Mouse (Mus musculus) stomach, embryonic 15.5 days (tissue): Measurements from ENCODE around the gene Nup153. TPM values are rescaled to one million over a fixed set of nuclear protein-coding genes. Genes with fewer than 3 reads are reported as not detected.

ENCODE experiments used
- ATAC-seq: fragments of 200-750 bp; cut with Nextera tagmentation; 2 replicates; pipeline ENCODE4 v1.8.0; 2017; ENCODE audit warnings: low read depth, moderate number of reproducible peaks, moderate TSS enrichment; ENCODE audit not compliant: insufficient read depth, low FRiP score
- H3K27ac ChIP-seq: fragments of 300-500 bp; sonication (generic); 2 replicates; pipeline ENCODE4 v1.5.1; 2015; ENCODE audit warnings: mild to moderate bottlenecking, inconsistent platforms
- H3K27me3 ChIP-seq: fragments of 300-500 bp; sonication (generic); replicated peaks from 2 replicates; pipeline ENCODE4 v1.6.1; 2015; ENCODE audit warnings: inconsistent platforms
- H3K36me3 ChIP-seq: fragments of 300-500 bp; sonication (generic); 2 replicates; pipeline ENCODE4 v1.6.1; 2015; ENCODE audit warnings: inconsistent platforms
- H3K4me1 ChIP-seq: fragments of 300-500 bp; sonication (generic); 2 replicates; pipeline ENCODE4 v1.6.1; 2015; ENCODE audit warnings: inconsistent platforms
- H3K4me2 ChIP-seq: fragments of 300-500 bp; sonication (generic); 2 replicates; pipeline ENCODE4 v1.6.1; 2015; ENCODE audit warnings: mild to moderate bottlenecking, inconsistent platforms
- H3K4me3 ChIP-seq: fragments of 300-500 bp; sonication (generic); replicated peaks from 2 replicates; pipeline ENCODE4 v1.5.1; 2015; ENCODE audit warnings: inconsistent platforms
- H3K9ac ChIP-seq: fragments of 300-500 bp; sonication (generic); 2 replicates; pipeline ENCODE4 v1.6.1; 2015; ENCODE audit warnings: inconsistent platforms
- H3K9me3 ChIP-seq: fragments of 300-500 bp; sonication (generic); 2 replicates; pipeline ENCODE4 v1.6.1; 2016; ENCODE audit warnings: inconsistent platforms
- WGBS: fragments of 180-500 bp; shearing (Covaris S2); methylation state at CpG from one replicate; pipeline ENCODE4 v1.1.7; 2015; 5-methylcytosine and 5-hydroxymethylcytosine counted together
- polyA plus RNA-seq: library from polyadenylated mRNA; unstranded; fragments of >200 nt; fragmentation: Nextera tagmentation; extraction: Ambion mirVana; gene quantifications from 2 replicates; pipeline ENCODE4 v1.2.1, GENCODE M21; 2015

The Nup153 gene
- polyA plus RNA-seq, 1 experiment from 2014 or later = 18.4 TPM

DNA sequence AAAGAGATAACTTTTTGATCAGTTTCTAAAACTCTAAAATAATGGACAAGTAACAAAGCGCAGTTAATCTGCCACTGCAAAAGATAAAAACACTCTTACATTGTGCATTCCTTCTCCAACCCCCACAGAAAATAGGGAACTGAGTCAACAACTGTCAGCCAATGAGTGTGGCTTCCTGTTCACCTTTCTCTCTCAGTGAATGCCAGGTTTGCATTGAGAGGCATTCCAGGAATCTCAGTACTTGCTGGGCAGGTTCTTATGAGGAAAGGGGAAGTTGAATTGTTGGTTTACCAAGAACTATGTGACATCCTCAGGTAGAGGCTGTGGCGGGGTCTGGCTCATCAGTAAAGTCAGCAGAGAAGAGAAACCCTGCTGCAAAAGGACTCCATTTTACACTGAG is 31.0 kb downstream of the Nup153 start:
- Histone ChIP-seq H3K9me3 (no peaks in the 10 kb centered on the region), H3K27ac (no peak overlapping the region), H3K27me3 (no peaks in the 10 kb centered on the region), H3K4me1 (no peaks in the 10 kb centered on the region), H3K9ac (no peak overlapping the region), H3K4me3 (no peak overlapping the region), H3K36me3 (peaks cover 9% of the 10 kb centered on the region), H3K4me2 (no peak overlapping the region)
- WGBS = 65% methylated on average over 2 of the region's 2 CpGs
- ATAC-seq = no peak

DNA sequence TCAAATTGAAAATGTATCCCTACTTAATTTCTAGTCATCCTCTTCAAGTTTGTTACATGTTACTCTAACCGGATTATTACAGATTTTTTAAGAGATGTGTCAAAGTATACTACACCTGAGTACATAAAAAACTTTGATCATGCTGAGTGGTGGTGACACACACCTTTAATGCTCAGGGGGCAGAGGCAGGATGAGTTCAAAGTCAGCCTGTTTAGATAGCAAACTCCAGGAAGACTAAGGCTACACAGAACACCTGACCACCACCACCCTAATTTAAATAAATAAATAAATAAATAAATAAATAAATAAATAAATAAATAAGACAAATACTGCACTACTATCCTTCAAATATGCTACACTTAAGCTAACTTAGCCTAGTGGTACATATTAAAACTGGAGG is 31.8 kb downstream of the Nup153 start:
- Histone ChIP-seq H3K4me1 (no peaks in the 10 kb centered on the region), H3K4me3 (no peak overlapping the region), H3K9me3 (no peaks in the 10 kb centered on the region), H3K36me3 (peaks cover 9% of the 10 kb centered on the region), H3K9ac (no peak overlapping the region), H3K27ac (no peak overlapping the region), H3K4me2 (no peak overlapping the region), H3K27me3 (no peaks in the 10 kb centered on the region)
- 87% methylated on average over 1 of the region's 1 CpGs for WGBS
- ATAC-seq = no peak

DNA sequence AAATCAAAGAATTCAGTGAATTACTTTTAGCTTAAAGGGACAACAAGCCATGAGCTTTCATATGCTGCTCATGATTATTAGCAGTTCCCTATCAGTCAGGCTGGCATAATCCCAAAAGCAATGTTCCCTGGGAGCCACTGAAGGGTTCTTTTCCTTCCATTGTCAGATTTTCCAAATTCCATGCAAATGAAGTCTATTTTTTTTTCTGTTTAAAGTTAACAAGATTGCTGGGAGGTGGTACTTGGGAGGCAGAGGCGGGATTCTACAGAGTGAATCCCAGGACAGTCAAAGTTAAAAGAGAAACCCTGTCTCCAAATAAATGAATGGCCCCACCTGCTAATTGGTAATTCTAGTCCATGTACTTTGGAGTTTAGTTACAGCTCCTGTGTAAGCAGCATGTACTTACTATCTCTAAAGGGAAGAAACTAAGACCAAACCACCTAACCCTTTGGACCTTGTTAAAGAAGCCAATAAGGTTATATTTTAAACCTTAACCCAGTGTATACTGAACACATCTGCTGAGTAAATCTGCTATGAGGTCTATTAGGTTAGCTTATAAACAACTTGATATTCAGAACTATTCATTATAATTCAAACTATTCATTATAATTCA is 32.3 kb downstream of the Nup153 start:
- ATAC-seq = no peak

GRCm38 (mm10) chr13:46690559-46691241 is 37.0 kb downstream of the Nup153 start:
- H3K36me3 ChIP-seq = peaks cover 19% of the 10 kb centered on the region
- ATAC-seq = no peak

More for the DNA sequence above, 32.3 kb downstream of the Nup153 start:
- Histone ChIP-seq H3K36me3 (peaks cover 9% of the 10 kb centered on the region), H3K4me2 (no peak overlapping the region), H3K9me3 (no peaks in the 10 kb centered on the region), H3K4me3 (no peak overlapping the region), H3K9ac (no peak overlapping the region), H3K27ac (no peak overlapping the region), H3K27me3 (no peaks in the 10 kb centered on the region), H3K4me1 (no peaks in the 10 kb centered on the region)
- WGBS = 94% methylated on average over 1 of the region's 1 CpGs

GRCm38 (mm10) chr13:46683370-46683769 is 44.4 kb downstream of the Nup153 start:
- Histone ChIP-seq H3K9me3 (no peaks in the 10 kb centered on the region), H3K4me1 (no peaks in the 10 kb centered on the region), H3K27me3 (no peaks in the 10 kb centered on the region), H3K36me3 (peaks cover 28% of the 10 kb centered on the region), H3K4me2 (no peak overlapping the region), H3K9ac (no peak overlapping the region), H3K4me3 (no peak overlapping the region), H3K27ac (no peak overlapping the region)
- WGBS = 79% methylated on average over 1 of the region's 1 CpGs
- no peak for ATAC-seq

More at GRCm38 (mm10) chr13:46690559-46691241, 37.0 kb downstream of the Nup153 start:
- Histone ChIP-seq H3K9me3 (no peaks in the 10 kb centered on the region), H3K4me2 (no peak overlapping the region), H3K27me3 (no peaks in the 10 kb centered on the region), H3K9ac (no peak overlapping the region), H3K27ac (no peak overlapping the region), H3K4me3 (no peak overlapping the region), H3K4me1 (no peaks in the 10 kb centered on the region)
- 81% methylated on average over 4 of the region's 4 CpGs for WGBS

DNA sequence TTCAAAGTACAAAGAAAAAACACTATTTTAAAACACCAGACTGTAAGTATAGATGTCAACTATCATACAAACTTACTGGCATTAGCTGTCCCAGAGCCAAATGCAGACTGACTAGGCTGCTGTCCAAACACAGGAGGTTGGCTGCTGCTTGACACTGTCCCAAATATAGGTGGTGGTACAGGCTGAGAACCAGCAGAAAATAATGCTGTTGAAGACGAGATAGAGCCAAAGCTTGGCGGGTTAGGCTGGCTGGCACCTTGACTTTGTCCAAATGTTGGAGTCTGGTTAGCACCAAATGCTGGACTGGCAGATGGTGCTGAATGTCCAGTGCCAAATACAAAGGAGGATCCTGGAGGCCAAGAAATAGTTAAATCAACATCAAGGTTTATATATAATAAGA is 44.8 kb downstream of the Nup153 start:
- H3K36me3 ChIP-seq = peaks cover 28% of the 10 kb centered on the region
- H3K4me1 ChIP-seq = no peaks in the 10 kb centered on the region
- ATAC-seq = no peak
- no peak overlapping the region for H3K4me2 ChIP-seq
- H3K9me3 ChIP-seq = no peaks in the 10 kb centered on the region
- H3K4me3 ChIP-seq = no peak overlapping the region
- no peak overlapping the region for H3K9ac ChIP-seq
- no peaks in the 10 kb centered on the region for H3K27me3 ChIP-seq
- H3K27ac ChIP-seq = no peak overlapping the region
- 88% methylated on average over 2 of the region's 2 CpGs for WGBS

GRCm38 (mm10) chr13:46677721-46678120 is 50.0 kb downstream of the Nup153 start:
- H3K27me3 ChIP-seq = no peaks in the 10 kb centered on the region
- no peaks in the 10 kb centered on the region for H3K4me1 ChIP-seq
- WGBS = 79% methylated on average over 4 of the region's 4 CpGs
- ATAC-seq = no peak
- H3K4me2 ChIP-seq = no peak overlapping the region
- no peak overlapping the region for H3K9ac ChIP-seq
- no peaks in the 10 kb centered on the region for H3K9me3 ChIP-seq
- peaks cover 16% of the 10 kb centered on the region for H3K36me3 ChIP-seq
- H3K27ac ChIP-seq = no peak overlapping the region
- H3K4me3 ChIP-seq = no peak overlapping the region

GRCm38 (mm10) chr13:46674601-46675000 is 53.1 kb downstream of the Nup153 start:
- Histone ChIP-seq H3K36me3 (peaks cover 15% of the 10 kb centered on the region), H3K9ac (no peak overlapping the region), H3K4me3 (no peak overlapping the region), H3K9me3 (no peaks in the 10 kb centered on the region), H3K4me2 (no peak overlapping the region), H3K27me3 (no peaks in the 10 kb centered on the region), H3K4me1 (peaks cover 8% of the 10 kb centered on the region; the same call in 1 of the 2 replicates), H3K27ac (no peak overlapping the region)
- ATAC-seq = no peak
- 80% methylated on average over 2 of the region's 2 CpGs for WGBS

DNA sequence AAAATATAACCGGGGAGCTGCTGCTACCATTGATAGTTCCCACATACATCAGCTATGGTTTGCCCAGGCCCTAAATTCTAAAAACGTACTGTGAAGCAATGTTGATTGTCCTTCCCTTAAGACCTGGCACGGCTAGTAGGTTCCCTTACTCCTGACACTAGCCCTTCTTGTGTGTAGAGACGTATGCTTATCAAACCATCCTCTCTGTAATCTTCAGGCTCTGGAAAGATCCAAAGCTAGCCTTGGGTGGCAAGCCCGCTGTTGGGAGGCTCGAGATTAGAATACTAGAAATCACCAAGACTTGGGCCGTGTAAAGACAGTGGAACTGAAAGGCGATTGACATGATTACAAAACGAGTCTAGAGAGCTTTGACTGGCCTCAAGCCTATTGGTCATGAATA is 57.2 kb downstream of the Nup153 start:
- peak overlapping the region; percentile 86 for H3K4me2 ChIP-seq
- 58% methylated on average over 9 of the region's 9 CpGs for WGBS
- ATAC-seq = no peak
- H3K27ac ChIP-seq = no peak overlapping the region
- H3K27me3 ChIP-seq = no peaks in the 10 kb centered on the region
- 0 out of 2 replicates have a peak overlapping the region, but pooled peaks have one; percentile 77 for H3K9ac ChIP-seq
- H3K4me1 ChIP-seq = peaks cover 8% of the 10 kb centered on the region; the same call in 1 of the 2 replicates
- no peaks in the 10 kb centered on the region for H3K9me3 ChIP-seq
- H3K36me3 ChIP-seq = peaks cover 14% of the 10 kb centered on the region
- H3K4me3 ChIP-seq = peak overlapping the region; percentile 93

DNA sequence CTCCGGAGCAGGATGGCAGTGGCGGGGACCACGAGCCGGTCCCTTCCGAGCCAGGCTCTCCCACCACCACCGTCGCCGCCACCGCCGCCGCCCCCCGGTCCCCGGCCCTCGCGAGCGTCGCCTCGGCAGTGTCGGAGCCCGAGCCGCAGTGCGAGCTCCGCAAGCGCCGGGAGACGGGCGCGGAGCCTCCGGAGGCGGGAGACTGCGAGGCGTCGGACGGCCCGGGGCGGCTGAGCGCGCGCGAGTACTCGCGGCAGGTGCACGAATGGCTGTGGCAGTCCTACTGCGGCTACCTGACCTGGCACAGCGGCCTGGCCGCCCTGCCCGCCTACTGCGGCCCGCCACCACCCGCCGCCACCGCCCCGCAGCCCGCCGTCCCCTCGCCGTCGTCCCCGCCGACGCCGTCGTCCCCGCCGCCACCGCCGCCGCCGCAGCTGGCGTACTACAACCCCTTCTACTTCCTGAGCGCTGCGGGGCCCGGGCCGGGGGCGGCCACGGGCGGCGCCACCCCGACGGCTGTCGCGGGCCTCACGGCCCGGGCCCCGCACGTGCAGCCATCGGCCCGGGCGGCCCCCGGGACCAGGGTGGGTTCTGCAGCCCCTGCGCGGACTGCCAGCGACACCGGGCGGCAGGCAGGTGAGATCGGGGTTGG is 58.0 kb downstream of the Nup153 start:
- peak overlapping the region; percentile 72; the same call in 1 of the 2 replicates for H3K27ac ChIP-seq
- peak overlapping the region; percentile 86 for H3K4me2 ChIP-seq
- under 1% methylated on average over 63 of the region's 96 CpGs for WGBS
- H3K4me3 ChIP-seq = peak overlapping the region; percentile 93
- peaks cover 13% of the 10 kb centered on the region for H3K36me3 ChIP-seq
- no peaks in the 10 kb centered on the region for H3K9me3 ChIP-seq
- peaks cover 8% of the 10 kb centered on the region; the same call in 1 of the 2 replicates for H3K4me1 ChIP-seq
- peak; percentile 71 for ATAC-seq
- 0 out of 2 replicates have a peak, but pooled peaks cover 3% of the 10 kb centered on the region for H3K27me3 ChIP-seq
- H3K9ac ChIP-seq = peak overlapping the region; percentile 77

GRCm38 (mm10) chr13:46669048-46669619 is 58.6 kb downstream of the Nup153 start, which contains the start of gene Fam8a1:
Gene Fam8a1, plus strand, starts transcription at chr13:46669522.
- Histone ChIP-seq H3K9me3 (no peaks in the 10 kb centered on the region), H3K4me1 (peaks cover 8% of the 10 kb centered on the region; the same call in 1 of the 2 replicates), H3K9ac (peak within 1 kb of the TSS; percentile 77), H3K4me3 (peak within 1 kb of the TSS; percentile 93), H3K27me3 (0 out of 2 replicates have a peak, but pooled peaks cover 3% of the 10 kb centered on the region), H3K27ac (peak within 1 kb of the TSS; percentile 72; the same call in 1 of the 2 replicates), H3K36me3 (peaks cover 13% of the 10 kb centered on the region), H3K4me2 (peak within 1 kb of the TSS; percentile 86)
- peak; percentile 96 for ATAC-seq
- 1% methylated on average over 46 of the region's 46 CpGs for WGBS
